Mouse (Mus musculus): ENCODE results near the gene Naa40. TPM values are rescaled to one million over a fixed set of nuclear protein-coding genes. Genes with fewer than 3 reads are reported as not detected.
A peak's percentile ranks its signal among the peaks of the same experiment; 100 is the strongest.

Gene Naa40
- polyA plus RNA-seq, 1 experiment from 2014 or later = 72.2 TPM

DNA sequence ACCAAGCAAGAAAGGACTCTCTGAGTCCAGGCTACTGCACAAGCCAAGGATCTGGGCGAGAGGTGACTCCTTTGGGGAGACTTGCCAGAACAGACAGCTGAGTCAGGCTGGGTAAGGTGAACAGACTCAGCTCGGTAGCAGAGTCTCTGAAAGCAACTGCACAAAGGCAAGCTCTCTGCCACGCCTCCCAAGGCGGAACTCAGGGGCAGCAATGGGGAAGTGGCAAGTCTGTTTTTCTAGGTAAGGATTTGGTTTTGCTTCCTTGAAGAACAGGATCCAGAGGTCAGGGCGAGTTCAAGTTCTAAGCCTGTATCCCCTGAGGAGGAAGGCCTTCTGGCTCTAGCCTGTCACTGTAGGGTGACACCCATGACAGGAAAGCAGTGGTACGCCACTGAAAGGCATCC lies 14.5 kb downstream of the Naa40 start:
- 80% methylated on average over 6 of the region's 6 CpGs for WGBS
- ATAC-seq (ENCODE audit: insufficient number of reproducible peaks, insufficient read depth, low FRiP score, low TSS enrichment) = no peak
- Histone ChIP-seq H3K4me2 (replicated peaks) (no peak overlapping the region), H3K4me1 (no peaks in the 10 kb centered on the region), H3K27me3 (no peaks in the 10 kb centered on the region), H3K4me3 (no peak overlapping the region), H3K27ac (no peak overlapping the region), H3K9me3 (0 out of 2 replicates have a peak, but pooled peaks cover 3% of the 10 kb centered on the region), H3K9ac (no peak overlapping the region), H3K36me3 (peaks cover 53% of the 10 kb centered on the region)

DNA sequence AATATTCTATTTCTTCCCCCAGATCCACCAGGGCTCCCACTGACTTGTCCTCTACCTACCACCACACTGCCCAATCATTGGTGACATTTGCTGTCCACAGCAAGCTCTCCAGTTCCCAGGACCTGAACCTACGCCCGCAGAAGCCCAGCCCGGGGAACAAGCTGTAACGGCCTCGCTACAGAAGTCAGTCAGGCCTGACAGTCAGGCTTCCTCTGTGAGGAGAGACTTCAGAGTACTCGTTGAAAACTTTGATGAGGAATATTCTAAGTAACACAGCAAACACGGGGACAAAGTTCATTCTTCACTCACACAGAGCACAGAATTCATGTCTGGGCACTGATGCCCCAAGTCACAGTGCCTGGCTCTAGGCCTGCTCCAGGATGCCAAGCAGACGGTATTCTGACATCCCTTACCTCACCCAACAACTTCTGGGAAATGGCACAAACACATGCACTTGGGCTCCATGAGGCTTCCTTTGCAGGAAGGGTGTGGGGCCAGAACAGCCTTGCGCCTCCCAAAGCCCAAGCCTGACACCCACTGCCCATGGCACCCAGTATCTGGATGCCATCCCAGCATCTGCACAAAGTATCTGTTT lies 15.8 kb downstream of the Naa40 start:
- Histone ChIP-seq H3K9me3 (0 out of 2 replicates have a peak, but pooled peaks cover 3% of the 10 kb centered on the region), H3K27ac (no peak overlapping the region), H3K27me3 (no peaks in the 10 kb centered on the region), H3K36me3 (peaks cover 40% of the 10 kb centered on the region), H3K4me2 (replicated peaks) (no peak overlapping the region), H3K4me1 (no peaks in the 10 kb centered on the region), H3K9ac (no peak overlapping the region), H3K4me3 (no peak overlapping the region)
- 92% methylated on average over 9 of the region's 9 CpGs for WGBS
- ATAC-seq (ENCODE audit: insufficient number of reproducible peaks, insufficient read depth, low FRiP score, low TSS enrichment) = no peak

DNA sequence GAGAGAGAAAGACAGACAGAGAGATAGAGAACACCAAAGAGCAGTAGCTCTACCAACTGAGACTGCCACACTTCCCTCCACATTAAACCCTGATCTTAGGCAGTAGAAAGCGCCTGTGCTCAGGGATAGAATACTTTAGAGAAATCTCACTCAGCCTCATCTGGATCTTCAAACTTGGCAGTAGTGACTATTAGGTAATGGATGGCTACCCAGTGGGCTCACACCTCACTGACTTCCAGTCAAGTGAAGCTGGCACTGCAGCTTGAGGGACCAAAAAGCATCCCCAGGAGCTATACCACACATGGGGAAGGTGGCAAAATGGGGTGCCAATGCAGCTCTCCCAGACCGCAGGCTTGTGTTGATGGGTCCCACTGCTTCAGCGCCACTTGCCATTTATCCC lies 16.7 kb downstream of the Naa40 start:
- H3K9ac ChIP-seq = no peak overlapping the region
- WGBS = 94% methylated on average over 3 of the region's 3 CpGs
- no peak for ATAC-seq (ENCODE audit: insufficient number of reproducible peaks, insufficient read depth, low FRiP score, low TSS enrichment)
- peaks cover 31% of the 10 kb centered on the region for H3K36me3 ChIP-seq
- H3K4me3 ChIP-seq = no peak overlapping the region
- no peaks in the 10 kb centered on the region for H3K27me3 ChIP-seq
- no peaks in the 10 kb centered on the region for H3K4me1 ChIP-seq
- no peak overlapping the region for H3K4me2 ChIP-seq (replicated peaks)
- H3K9me3 ChIP-seq = 0 out of 2 replicates have a peak, but pooled peaks cover 3% of the 10 kb centered on the region
- no peak overlapping the region for H3K27ac ChIP-seq

DNA sequence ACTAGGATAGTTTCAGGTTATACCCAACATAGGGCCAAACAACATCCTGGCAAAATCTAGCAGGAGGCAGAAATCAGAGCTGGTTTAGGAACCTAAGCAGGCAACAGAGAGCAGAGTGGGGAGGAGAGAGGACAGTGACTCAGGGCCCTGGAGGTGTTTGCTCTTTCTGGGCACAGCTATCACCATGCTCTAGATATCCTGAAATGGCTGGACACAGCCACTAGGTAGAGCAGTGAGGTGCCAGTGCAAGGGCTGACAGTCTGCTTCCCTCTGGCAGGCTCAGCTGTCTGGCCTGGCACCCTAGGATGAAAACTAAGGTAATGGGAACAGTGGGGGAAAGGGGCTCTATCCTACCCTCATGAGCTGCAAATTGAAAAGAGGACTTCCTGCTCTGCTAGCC lies 17.5 kb downstream of the Naa40 start:
- H3K9me3 ChIP-seq = 0 out of 2 replicates have a peak, but pooled peaks cover 3% of the 10 kb centered on the region
- ATAC-seq (ENCODE audit: insufficient number of reproducible peaks, insufficient read depth, low FRiP score, low TSS enrichment) = no peak
- H3K36me3 ChIP-seq = peaks cover 23% of the 10 kb centered on the region
- no peaks in the 10 kb centered on the region for H3K27me3 ChIP-seq
- no peaks in the 10 kb centered on the region for H3K4me1 ChIP-seq
- no peak overlapping the region for H3K4me2 ChIP-seq (replicated peaks)
- H3K4me3 ChIP-seq = no peak overlapping the region
- H3K9ac ChIP-seq = no peak overlapping the region
- no peak overlapping the region for H3K27ac ChIP-seq

DNA sequence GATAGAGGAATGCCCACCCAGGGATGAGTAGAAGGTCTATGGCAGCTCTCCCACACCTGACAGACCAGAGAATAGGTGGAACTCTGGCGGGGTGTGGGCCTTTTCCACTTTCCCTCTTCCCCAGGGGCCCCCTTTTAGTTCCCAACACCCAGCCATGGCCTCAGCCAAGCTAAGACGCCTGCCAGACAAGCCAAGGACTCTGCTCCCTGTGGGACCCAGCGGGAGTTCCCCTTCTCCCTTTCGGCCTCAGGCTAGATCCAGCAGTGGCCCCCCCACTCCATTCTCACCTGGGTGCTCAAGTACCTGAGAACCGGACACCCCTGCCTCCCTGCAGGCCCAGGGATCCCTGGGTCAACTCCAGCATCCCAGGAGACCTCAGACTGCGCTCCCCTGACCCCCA lies 18.8 kb downstream of the Naa40 start:
- Histone ChIP-seq H3K36me3 (peaks cover 10% of the 10 kb centered on the region), H3K4me2 (replicated peaks) (no peak overlapping the region), H3K27ac (no peak overlapping the region), H3K9me3 (0 out of 2 replicates have a peak, but pooled peaks cover 3% of the 10 kb centered on the region), H3K27me3 (no peaks in the 10 kb centered on the region), H3K4me1 (peaks cover 5% of the 10 kb centered on the region; the same call in 1 of the 2 replicates), H3K4me3 (no peak overlapping the region), H3K9ac (no peak overlapping the region)
- 86% methylated on average over 6 of the region's 6 CpGs for WGBS
- no peak for ATAC-seq (ENCODE audit: insufficient number of reproducible peaks, insufficient read depth, low FRiP score, low TSS enrichment)

DNA sequence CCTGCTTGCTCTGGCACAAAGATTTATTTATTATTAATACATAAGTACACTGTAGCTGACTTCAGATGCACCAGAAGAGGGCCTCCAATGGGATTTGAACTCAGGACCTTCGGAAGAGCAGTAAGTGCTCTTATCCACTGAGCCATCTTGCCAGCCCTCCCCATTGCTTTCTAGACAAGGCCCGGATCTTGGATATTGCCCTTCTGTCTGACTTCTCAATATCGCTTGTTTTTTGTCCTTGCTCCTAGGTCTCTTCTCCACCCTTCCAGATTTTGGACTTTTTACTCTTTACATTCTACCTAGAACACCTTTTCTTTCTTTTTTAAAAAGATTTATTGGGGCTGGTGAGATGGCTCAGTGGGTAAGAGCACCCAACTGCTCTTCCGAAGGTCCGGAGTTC lies 22.2 kb downstream of the Naa40 start:
- no peak overlapping the region for H3K4me3 ChIP-seq
- H3K9ac ChIP-seq = no peak overlapping the region
- H3K27ac ChIP-seq = no peak overlapping the region
- no peaks in the 10 kb centered on the region for H3K27me3 ChIP-seq
- H3K36me3 ChIP-seq = peaks cover 18% of the 10 kb centered on the region
- no peak for ATAC-seq (ENCODE audit: insufficient number of reproducible peaks, insufficient read depth, low FRiP score, low TSS enrichment)
- no peak overlapping the region for H3K4me2 ChIP-seq (replicated peaks)
- peaks cover 25% of the 10 kb centered on the region for H3K4me1 ChIP-seq
- H3K9me3 ChIP-seq = 0 out of 2 replicates have a peak, but pooled peaks cover 3% of the 10 kb centered on the region
- WGBS = 94% methylated on average over 5 of the region's 5 CpGs

DNA sequence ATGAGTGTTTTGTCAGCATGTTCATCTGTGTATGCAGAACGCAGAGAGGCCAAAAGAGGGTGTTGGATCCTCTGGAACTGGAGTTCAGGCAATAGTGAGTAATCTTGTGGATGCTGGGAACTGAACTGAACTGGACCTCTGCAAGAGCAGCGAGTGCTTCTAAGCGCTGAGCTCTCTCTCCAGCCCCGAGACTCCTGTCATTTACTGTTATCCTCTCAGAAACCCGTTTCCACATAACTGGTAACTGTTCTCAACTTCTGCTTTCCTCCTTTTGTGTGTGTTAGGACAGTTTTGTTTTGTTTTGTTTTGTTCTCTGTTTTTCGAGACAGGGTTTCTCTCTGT lies 23.1 kb downstream of the Naa40 start:
- Histone ChIP-seq H3K9ac (no peak overlapping the region), H3K4me2 (replicated peaks) (peak overlapping the region; percentile 60), H3K4me1 (peaks cover 25% of the 10 kb centered on the region), H3K36me3 (peaks cover 27% of the 10 kb centered on the region), H3K27me3 (no peaks in the 10 kb centered on the region), H3K27ac (no peak overlapping the region), H3K9me3 (0 out of 2 replicates have a peak, but pooled peaks cover 3% of the 10 kb centered on the region), H3K4me3 (peak overlapping the region; percentile 80)
- 12% methylated on average over 6 of the region's 6 CpGs for WGBS
- no peak for ATAC-seq (ENCODE audit: insufficient number of reproducible peaks, insufficient read depth, low FRiP score, low TSS enrichment)

DNA sequence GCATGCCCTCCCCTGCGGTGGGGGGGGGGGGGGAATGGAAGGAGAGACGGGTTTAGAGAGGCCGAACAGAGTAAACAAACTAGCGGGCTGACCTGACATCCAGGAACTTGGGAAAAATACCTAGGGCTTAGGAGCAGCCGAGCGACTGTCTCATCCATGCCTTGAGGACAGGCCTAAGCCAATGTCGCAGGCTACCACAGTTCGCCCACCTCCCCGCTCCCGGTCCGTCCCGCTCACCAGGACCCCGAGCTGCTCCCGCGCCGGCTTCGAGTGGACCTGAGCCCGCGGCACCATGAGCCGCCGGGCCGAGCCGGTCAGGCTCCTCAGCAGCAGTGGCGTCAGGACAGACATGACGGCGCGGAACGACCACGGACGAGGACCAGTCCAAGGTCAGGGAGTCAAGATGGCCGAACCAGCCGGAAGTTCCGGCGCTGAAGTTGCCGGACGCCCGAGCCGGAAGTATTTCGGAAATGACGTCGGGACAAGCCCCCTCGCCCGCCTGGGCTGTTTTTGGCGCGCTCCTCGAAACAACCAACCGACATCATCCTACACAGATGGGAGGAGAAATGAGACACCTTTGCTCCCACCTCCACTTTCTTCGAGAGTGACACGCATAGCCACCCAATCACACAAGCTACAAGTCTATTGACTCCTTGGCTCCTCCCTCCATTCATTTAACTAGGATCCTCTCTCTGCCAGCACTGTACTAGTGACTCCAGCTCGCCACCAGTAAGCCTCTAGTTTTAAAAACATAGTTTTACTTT lies 23.6 kb downstream of the Naa40 start, which contains the start of gene Cox8a:
Cox8a (minus strand) TSS at position 455 of the 764 bp plus-strand sequence.
- H3K4me2 ChIP-seq (replicated peaks) = peak within 1 kb of the TSS; percentile 84
- H3K9me3 ChIP-seq = 0 out of 2 replicates have a peak, but pooled peaks cover 3% of the 10 kb centered on the region
- H3K9ac ChIP-seq = peak within 1 kb of the TSS; percentile 70
- peaks cover 27% of the 10 kb centered on the region for H3K36me3 ChIP-seq
- peaks cover 25% of the 10 kb centered on the region for H3K4me1 ChIP-seq
- WGBS = under 1% methylated on average over 50 of the region's 50 CpGs
- peak within 1 kb of the TSS; percentile 78 for H3K27ac ChIP-seq
- H3K4me3 ChIP-seq = peak within 1 kb of the TSS; percentile 80
- peak; percentile 97 for ATAC-seq (ENCODE audit: insufficient number of reproducible peaks, insufficient read depth, low FRiP score, low TSS enrichment)
- no peaks in the 10 kb centered on the region for H3K27me3 ChIP-seq

DNA sequence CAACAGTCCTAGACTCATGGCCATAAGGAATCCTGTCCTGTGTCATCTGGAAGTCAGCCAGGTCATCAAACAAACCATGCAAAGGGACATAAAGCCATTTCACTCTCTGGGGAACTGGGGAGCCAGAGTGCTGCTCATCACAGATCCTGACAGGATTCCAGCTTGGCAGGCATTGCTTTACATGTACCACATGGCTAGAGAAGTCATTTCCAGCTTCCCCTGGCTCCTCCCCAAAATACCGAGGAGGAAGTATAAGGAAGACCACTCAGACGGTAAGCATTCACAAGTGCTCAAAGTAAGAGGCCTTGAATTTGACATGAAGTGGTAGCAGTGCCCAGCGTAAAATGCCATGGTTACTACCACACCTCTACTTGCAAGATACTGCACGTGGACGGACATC lies 26.5 kb downstream of the Naa40 start:
- peaks cover 25% of the 10 kb centered on the region for H3K4me1 ChIP-seq
- no peak overlapping the region for H3K27ac ChIP-seq
- H3K36me3 ChIP-seq = peaks cover 37% of the 10 kb centered on the region
- no peak overlapping the region for H3K4me2 ChIP-seq (replicated peaks)
- no peak for ATAC-seq (ENCODE audit: insufficient number of reproducible peaks, insufficient read depth, low FRiP score, low TSS enrichment)
- H3K9ac ChIP-seq = no peak overlapping the region
- H3K27me3 ChIP-seq = no peaks in the 10 kb centered on the region
- no peak overlapping the region for H3K4me3 ChIP-seq
- WGBS = 91% methylated on average over 5 of the region's 5 CpGs
- H3K9me3 ChIP-seq = no peaks in the 10 kb centered on the region

DNA sequence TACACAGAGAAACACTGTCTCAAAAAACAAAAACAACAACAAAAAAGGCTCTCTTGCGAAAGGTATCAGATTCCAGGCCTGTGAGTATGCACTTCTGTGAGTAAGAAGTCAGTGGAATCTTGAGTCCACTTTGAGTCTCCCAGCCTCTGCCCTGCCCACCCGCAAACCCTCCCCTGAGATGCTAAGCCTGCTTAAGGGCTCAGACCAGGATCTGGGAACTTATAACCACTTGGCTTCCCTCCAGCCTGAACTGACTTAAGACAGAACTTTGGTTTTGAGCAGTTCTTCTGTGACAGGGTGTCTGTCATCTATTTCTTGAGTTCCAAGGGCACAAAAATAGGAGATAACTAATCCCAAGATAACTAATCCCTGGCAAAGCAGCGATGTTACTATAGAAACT lies 28.0 kb downstream of the Naa40 start:
- H3K9me3 ChIP-seq = no peaks in the 10 kb centered on the region

DNA sequence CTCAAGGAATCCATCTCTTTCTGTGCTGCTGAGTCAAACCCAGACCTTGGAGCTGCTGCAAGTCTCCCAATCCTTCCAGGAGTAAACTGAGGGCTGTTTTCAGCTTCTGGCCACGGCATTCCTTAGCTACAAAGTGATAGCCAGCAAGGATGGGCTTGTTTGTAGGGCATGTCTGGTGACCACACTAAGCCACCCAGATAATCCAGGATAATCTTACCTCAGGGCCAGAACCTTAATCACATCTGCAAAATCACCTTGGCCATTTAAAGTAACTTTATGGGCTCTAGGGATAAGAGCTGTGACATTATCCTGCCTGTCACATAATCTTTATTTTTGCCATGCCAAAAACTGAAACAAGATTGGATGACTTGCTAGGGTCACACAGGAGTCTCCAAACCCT lies 28.8 kb downstream of the Naa40 start:
- Histone ChIP-seq H3K4me3 (no peak overlapping the region), H3K27me3 (no peaks in the 10 kb centered on the region), H3K36me3 (peaks cover 37% of the 10 kb centered on the region), H3K9me3 (no peaks in the 10 kb centered on the region), H3K4me2 (replicated peaks) (no peak overlapping the region), H3K27ac (no peak overlapping the region), H3K4me1 (peaks cover 20% of the 10 kb centered on the region), H3K9ac (no peak overlapping the region)
- no peak for ATAC-seq (ENCODE audit: insufficient number of reproducible peaks, insufficient read depth, low FRiP score, low TSS enrichment)
- WGBS = 78% methylated on average over 1 of the region's 1 CpGs

More for the DNA sequence above, 28.0 kb downstream of the Naa40 start:
- Histone ChIP-seq H3K27ac (no peak overlapping the region), H3K4me2 (replicated peaks) (no peak overlapping the region), H3K27me3 (no peaks in the 10 kb centered on the region), H3K9ac (no peak overlapping the region), H3K36me3 (peaks cover 37% of the 10 kb centered on the region), H3K4me3 (no peak overlapping the region), H3K4me1 (peaks cover 23% of the 10 kb centered on the region)
- WGBS = 92% methylated on average over 3 of the region's 3 CpGs
- ATAC-seq (ENCODE audit: insufficient number of reproducible peaks, insufficient read depth, low FRiP score, low TSS enrichment) = no peak
